Mouse (Mus musculus) regulatory T cell (primary cell): ENCODE data around the gene Cap2.

Experiments used
- in situ Hi-C: fragments of 300-600 bp; cut with MboI, MseI; formaldehyde crosslinking; loops from one replicate; pipeline ENCODE4 v1.15.1; 2025; ENCODE audit warnings: high pct_unique_total_duplicates

Gene Cap2

GRCm38 (mm10) chr13:46690559-46691241 is 189.1 kb downstream of the Cap2 start:
- in situ Hi-C loops: loop anchor here (25.0 kb wide), 1 partner anchor 397 kb away; no protein-coding TSS in a partner anchor

GRCm38 (mm10) chr13:46695296-46695908 is 193.8 kb downstream of the Cap2 start:
- in situ Hi-C loops: loop anchor here (25.0 kb wide), 1 partner anchor 392 kb away; no protein-coding TSS in a partner anchor

- in situ Hi-C loops: loop anchor here (25.0 kb wide), 1 partner anchor 391 kb away; no protein-coding TSS in a partner anchor
Measured at GRCm38 (mm10) chr13:46695932-46696331, 194.3 kb downstream of the Cap2 start.

- in situ Hi-C loops: loop anchor here (25.0 kb wide), 1 partner anchor 391 kb away; no protein-coding TSS in a partner anchor
Measured at GRCm38 (mm10) chr13:46696788-46697187, 195.1 kb downstream of the Cap2 start.

- in situ Hi-C loops: loop anchor here (25.0 kb wide), 1 partner anchor 388 kb away; no protein-coding TSS in a partner anchor
Measured at GRCm38 (mm10) chr13:46699372-46699771, 197.7 kb downstream of the Cap2 start.
